Mouse (Mus musculus): ENCODE results near the gene Tspo.

The Tspo gene

DNA sequence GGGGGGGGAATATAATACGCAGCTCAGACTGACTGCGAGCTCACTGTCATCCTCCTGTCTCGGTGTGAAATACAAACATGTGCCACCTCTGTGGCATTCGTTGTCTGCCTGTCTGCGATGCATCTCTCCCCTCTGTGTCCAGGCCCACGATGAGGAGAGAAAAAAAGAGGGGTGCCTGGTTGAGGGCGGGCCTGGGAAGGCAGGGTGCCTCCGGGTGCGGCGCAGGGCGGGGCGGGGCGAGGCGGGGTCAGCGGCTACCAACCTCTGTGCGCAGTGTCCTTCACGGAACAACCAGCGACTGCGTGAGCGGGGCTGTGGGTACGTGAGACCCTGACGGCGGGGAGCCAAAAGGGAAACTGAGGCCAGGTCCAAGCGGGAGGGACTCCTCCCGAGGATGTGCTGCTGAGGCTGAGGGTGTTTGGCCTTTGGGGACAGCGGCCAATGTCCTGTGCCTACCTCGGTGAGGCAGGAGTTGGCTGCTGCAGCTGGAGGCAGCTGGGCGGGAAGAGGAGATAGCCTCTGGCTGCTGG, at the start of gene Tspo, which contains the start of gene Mcat:
Tspo (plus strand) TSS at position 266 of the 530 bp plus-strand sequence.
Mcat (minus strand) TSS at position 461 of the 530 bp plus-strand sequence.
- DNase-seq (ENCODE audit: low read depth, low spot score) = no peak

DNA sequence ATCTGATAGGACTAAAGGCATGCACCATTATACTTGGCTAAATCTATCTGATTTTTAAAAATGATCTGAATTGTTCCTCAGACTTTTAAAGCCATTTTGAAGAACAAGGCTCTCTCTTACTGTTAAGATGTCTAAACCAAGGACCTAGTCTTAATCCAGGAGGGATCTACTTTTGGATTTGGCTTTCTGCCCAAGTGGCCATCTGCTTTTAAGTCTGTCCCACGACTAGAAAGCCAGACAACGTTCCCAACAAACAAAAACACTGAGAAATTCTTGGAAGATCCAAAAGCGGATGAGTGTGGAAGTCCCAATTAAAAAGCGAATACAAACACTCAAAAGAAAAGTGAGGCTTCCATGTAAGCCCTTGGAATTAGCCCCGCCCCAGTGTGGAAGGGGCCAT, 48.4 kb upstream of the Tspo start:
- DNase-seq (ENCODE audit: low read depth, low spot score) = no peak

DNA sequence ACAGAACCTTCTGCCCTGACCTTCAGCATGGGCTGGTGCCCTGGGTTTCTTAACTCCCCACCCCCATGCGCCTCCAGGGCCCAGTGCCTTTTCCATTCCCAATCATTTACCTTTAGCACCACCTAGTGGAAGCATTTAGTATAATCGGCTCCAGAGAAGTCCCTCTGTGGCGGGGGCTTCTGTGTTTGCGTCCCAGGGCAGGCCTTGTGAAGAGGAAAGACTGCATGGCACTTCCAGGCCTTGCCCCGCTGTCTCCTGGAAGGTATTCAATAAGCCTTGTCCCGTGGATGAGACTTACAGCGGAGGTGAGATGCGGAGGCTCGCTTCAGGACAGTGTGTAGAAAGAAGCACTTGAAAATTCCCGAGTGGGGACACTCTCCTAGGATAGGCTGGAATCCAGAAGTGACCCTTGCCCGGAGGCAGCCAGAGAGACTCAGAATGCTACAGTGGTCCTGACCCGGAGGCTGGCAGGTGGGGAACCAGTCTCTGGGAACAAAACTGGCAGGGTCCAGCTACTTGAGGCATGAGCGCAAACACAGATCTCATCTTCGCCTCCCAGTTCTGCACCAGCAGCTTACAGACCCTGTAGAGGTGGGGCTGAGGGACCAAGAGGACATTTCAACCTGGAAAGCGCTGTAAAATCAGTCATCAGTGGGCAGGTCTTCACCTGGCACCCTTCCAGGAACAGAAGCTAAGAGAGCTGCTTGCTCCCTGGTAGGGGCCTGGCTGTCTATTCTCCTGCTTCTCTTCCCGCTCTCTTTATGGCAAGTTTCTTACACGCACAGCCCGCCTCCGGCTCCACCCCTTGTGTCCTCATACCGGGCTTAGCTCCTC, 45.0 kb upstream of the Tspo start:
- peak; percentile 78 for DNase-seq (ENCODE audit: low read depth, low spot score)

DNA sequence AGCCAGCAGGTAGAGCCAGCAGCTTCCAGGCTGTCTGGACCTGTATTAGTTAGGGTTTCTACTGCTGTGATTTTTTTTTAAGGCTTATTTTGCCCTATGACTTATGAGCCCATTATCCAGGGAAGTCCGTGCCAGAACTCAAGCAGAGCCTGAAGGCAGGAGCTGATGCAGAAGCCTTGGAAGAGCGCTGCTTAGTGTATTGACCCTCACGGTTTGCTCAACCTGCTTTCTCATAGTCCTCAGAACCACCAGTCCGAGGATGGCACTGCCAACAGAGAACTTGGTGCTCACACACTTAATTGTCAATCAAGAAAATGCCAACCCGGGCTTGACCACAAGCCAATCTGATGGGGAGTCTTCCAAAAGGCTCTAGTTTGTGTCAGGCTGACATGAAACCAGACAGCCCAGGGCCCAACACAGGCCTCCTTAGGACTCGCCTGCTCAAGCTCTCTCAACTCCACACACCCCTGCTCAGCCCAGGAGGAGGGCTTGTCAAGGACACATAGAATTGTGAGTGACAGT, 42.5 kb upstream of the Tspo start:
- no peak for DNase-seq (ENCODE audit: low read depth, low spot score)

DNA sequence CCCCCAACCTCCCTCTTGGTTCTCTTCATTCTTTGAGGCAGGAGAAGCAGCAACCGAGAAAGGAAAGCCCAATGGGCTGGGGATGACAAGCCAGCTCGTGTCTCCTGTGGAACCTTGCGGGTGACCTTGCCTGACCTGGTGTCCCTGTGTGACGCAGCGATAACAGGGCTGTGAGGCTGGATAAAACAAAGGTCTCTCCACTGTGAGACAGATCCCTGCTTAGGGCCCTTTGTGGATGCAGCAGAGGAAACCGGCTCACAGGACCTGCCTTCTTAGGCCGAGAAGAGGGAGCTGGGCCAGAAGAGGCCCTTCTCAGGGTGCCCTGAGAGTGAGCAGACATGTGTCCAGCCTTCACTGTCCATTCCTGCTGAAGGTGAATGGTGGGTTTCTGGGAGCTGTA, 40.2 kb upstream of the Tspo start:
- no peak for DNase-seq (ENCODE audit: low read depth, low spot score)

DNA sequence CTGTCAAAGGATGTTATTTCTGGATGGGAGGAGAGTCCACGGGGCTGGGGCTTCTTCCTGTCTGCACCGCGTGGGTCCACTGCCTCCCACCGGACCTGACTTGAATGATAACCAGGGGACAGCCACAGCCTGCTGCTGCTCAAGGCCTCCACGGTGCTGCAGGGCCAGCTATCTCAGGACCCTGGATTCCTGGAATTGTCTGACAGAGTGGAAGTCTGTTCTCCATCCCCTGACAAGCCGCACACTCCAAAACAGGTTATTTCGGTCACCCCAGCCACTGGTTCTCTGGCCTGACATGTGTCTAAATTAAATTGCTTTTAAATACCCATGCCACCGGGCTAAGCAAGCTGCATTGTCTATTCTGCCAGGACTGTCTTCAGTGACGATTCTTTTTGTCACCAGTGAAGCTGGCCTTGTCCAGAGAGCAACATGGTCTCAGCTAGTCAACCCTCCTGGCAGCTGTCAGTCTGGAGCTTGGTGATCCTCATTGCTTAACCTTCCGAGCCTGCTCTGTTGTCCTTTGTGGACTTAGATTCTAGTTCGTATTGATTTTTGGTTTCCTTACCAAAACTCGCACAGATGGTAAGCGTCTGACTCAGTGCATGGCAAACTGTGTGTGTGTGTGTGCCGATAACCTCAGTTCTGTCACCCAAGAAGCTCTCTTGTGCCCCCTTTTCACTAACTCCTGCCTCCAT, 39.6 kb upstream of the Tspo start:
- no peak for DNase-seq (ENCODE audit: low read depth, low spot score)

DNA sequence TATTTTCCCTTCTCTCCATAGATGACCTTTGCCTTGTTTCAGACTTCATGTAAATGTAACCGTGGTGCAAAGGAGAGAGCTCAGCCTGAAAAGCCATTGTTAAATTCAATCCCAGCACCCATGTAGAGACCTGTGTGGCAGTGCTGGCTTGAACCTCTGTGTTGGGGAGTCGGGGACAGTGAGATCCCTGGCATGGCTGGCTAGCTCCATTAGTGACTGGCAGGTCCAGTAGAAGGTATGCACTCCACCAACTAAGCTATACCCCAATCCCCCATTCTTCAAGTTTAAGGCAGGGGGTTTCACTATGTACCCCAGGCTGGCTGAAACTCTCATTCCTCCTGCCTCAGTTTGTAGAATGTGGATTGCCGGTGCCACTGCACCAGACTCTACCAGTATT, 39.1 kb upstream of the Tspo start:
- no peak for DNase-seq (ENCODE audit: low read depth, low spot score)

DNA sequence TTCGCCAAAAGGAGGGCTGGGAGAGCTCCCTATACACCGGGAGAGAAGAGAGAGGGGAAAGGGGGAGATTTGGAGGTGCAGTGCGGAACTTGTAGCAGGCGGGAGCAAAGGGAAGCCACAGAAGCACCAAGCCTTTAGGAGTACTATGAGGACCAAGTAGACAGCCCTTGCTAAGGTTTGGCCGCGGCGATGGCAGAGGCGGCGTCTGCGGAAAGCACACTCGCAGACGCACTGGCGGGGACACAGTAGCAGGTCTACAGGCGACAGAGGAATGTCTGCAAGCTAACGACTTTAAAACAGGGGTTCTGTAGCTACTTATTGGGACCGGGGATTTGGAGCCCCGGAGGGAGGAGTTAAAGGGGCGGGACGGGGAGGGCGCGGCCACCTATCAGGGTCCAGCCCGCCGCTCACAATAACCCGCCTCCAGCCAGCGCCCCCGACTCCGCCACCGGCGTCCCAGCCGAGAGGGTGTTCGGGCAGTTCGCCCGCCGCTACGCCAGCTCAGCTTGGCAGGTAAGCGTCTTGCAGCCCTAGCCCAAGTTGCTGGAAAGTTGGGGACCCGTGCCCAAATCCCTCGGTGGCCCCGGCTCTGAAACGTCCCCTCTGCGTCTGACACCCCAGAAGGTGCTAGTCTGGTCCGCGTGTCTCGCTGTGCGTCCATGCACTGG, 36.8 kb upstream of the Tspo start, which contains the start of gene Bik:
Bik (plus strand) TSS at position 439 of the 668 bp plus-strand sequence.
- no peak for DNase-seq (ENCODE audit: low read depth, low spot score)

DNA sequence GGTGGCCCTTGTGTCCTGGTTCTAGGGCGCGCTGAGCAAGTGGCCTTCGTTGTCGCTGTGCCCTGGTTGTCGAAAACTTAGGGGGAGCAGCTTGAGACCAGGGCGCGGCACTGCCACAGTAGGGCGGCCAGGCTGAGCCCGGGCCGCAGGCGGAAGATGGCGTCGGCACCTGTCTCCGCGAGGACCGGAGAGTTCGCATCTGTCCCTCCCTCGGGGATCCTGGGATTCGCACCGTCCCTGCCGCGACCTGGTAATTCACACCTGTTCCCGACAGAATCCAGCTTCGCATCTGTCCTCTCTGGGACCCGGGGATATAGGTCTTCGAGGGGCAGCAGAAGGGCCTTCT, 36.3 kb upstream of the Tspo start:
- DNase-seq (ENCODE audit: low read depth, low spot score) = no peak

DNA sequence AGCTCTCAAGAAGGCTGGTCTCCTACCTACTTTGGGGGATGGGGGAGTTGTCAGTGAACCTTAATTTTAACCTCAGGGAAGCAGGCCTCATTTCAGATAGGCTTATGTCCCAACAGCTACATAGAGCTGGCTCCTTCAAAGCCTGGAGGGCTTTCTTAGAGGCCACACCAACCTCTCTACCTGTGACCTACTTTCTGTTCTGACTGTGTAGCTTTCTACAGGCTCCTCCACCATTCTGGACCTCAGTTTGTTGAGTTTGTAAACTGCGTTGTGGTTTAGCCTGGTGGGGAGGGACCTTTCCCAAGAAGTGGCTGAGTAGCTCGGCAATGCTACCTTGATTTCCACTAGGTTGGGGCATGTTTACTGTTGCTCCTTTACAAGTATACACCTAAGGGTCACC, 35.6 kb upstream of the Tspo start:
- no peak for DNase-seq (ENCODE audit: low read depth, low spot score)

DNA sequence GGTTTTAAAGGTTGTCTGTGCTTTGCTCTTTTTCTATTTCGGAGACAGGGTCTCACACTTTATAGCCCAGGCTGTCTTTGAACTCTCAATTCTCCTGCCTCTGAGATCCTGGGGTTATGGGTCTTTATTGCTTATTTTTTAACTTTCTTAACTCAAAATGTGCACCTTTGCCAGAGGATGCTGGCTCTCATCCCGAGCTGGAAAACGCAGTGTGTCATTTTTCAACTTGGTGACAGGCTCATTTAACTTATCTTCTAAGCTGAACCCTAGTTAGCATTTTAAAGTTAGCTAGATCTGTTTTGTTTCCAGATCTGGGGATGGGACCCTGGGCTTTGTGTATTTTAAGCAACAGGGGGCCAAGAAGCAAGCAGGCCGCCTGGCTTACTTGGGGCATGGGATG, 34.5 kb upstream of the Tspo start:
- no peak for DNase-seq (ENCODE audit: low read depth, low spot score)

DNA sequence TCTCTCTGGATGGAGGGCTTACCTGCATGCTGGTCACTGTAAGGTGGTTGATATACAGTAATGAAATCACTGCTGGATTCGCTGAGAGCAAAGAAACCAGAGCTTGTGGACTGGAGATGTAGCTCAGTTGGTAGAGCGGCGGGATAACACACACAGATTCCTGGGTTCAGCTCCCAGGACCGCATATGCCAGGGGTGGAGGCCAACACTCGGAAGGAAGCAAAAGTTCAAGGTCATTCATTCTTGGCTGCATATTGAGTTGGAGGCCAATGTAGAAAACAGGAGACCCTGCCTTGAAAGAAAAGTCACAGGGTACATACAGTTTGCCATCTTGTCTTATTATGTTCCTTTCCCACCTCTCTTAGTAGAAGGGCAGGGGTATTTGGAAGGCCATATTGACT, 33.6 kb upstream of the Tspo start:
- peak; percentile 35 for DNase-seq (ENCODE audit: low read depth, low spot score)

DNA sequence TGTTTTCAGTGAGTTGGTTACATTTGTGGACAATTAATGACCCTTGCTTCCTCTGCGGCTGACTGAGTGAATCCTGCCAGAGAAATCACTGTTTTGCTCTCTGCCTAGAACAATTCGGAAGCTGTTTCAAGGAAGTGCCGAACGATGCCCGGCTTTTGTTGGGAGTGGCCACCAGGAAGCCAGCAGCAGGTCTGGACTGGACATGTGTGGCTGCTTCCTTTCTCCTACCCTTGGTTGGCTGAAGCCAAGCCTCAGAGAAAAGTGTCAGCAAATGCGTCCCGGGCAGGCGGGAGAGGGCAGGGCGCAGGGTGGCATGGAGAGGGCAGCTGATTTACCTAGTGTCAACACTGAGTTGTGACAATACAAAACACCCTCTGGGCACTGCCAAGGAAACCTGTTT, 33.2 kb upstream of the Tspo start:
- DNase-seq (ENCODE audit: low read depth, low spot score) = no peak

DNA sequence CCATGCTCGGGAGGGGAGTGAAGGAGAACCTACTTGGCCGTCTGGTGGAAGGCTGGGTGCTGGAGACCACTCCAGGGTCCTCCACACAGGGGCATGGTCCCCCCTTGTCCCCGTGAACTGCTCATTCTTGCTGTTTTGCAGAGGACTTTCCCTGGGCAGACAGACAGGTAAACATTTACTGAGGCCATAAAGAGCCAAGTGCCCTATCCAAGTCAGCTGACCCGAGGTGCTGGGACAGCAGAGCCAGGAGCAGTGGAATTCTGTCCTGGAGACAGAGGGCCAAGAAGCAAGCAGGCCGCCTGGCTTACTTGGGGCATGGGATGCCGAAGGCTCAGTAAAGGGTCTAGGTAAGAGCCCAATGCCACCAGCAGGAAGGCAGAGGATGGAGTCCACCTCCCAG, 32.7 kb upstream of the Tspo start:
- no peak for DNase-seq (ENCODE audit: low read depth, low spot score)

DNA sequence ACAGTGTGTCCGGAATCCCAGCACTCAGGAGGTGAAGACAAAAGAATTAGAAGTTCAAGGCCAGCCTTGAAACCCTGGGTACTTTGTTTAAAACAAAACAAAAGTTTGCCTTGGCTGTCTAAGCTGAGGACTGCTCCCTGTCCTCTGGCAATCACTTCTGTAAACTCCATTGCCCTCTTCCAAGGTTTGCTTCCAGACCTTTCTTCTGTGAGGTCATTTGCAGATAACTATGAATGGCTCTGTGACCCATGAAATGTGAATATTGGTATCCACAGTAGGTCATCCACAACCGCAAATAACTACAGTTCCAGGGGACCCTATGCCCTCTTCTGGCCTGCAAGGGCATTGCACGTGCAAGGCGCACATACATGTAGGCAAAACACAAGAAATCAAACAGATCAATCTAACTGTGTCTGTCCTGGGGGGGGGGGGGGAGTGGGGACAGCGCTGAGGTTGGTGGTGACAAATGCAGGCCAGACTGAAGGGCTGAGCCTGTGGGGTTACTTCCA, 31.4 kb upstream of the Tspo start:
- peak; percentile 61 for DNase-seq (ENCODE audit: low read depth, low spot score)

DNA sequence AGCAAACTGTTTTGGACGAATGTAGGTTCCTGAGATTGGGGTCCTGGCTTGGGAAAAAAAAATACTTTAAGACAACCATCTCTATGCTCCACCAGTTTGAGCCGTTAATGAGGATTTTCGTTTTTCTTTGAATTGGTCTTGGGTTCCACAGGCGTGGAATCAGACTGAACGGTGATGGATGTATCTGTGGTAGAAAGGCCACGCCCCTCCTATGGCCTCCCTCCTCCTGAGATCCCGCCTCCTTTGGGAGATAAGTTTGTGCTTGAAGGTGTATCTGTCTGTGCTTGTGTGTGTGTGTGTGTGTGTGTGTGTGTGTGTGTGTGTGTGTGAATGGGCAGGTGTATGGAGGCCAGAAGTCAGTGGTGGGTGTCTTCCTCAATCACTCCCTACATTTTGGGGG, 30.8 kb upstream of the Tspo start:
- peak; percentile 55 for DNase-seq (ENCODE audit: low read depth, low spot score)

DNA sequence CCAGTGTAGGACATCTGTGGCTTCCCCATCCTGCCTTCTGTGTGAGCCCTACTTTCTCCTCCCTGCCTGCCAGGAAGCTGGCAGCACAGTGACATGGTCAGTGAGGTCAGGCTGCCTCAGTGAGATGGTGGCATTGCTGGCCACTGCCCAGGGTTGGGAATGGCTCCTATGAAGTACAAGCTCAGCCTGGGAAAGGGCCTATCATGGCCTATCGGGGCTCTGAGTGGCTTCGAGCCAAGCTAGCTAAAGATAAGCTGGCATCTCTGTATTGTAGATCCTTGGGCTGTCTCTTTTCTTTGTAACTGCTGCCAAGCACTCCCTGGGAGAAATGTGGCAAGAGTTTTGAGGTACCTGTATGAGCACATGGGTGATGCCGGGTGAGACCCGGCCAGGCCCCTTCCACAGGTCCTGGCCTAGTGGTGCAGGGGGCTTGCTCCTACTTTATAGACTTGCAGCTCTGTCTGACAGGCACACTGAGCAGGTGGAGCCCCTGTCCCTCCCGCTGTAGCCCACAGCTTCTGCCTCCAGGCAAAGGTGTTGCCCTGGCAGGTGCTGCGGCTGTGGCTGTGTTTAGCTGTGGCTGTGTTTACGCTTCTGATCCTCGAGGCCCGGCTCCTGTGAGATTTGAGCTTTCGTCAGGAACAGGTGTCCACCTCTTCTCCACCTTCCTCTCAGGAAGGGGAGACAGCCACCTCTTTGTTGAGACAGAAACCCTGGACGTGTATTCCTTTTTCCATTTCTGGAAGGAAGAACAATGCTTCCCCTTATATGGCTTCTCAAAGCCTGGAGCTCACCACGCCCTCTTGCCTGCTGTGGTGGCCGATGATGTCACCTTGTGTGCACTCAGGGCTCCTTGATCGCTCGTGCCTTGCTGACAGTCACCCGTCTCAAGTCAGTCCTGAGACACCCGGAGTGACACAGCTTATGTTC, 28.2 kb upstream of the Tspo start:
- no peak for DNase-seq (ENCODE audit: low read depth, low spot score)

DNA sequence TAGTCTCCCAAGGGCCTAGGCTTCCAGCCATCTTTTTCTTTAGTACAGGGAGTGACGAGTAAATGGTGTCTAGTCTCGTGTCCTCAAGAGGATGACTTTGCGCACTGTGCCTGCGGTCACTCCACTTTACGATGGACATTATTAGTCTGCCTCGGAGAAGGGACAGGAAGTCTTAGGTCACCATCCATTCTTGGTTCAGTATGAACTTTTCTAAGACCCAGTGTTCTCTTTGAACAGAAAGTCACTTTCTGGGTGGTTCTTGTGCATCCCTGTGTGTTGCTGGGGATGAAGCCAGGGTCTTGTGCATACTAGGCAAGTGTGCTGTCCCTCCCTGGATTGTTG, 27.5 kb upstream of the Tspo start:
- DNase-seq (ENCODE audit: low read depth, low spot score) = no peak

DNA sequence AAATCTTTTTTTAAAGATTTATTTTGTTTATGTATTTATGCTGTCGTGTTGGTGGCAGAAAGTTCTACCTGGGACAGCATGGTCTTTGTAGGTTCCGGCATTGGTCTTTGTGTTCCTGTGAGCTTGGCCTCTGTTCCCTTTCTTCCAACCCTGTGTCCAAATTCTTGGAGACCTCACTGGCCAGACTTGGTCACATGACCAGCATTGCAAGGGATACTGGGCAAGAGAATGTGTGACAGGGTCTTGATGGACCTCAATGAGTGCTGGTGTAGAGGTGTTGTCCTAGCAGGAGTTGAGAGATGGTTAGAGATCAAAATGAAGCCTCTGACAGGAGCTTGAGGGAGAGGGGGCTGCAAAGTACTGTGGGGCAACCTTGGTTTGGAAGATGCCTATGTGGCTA, 24.5 kb upstream of the Tspo start:
- DNase-seq (ENCODE audit: low read depth, low spot score) = no peak

DNA sequence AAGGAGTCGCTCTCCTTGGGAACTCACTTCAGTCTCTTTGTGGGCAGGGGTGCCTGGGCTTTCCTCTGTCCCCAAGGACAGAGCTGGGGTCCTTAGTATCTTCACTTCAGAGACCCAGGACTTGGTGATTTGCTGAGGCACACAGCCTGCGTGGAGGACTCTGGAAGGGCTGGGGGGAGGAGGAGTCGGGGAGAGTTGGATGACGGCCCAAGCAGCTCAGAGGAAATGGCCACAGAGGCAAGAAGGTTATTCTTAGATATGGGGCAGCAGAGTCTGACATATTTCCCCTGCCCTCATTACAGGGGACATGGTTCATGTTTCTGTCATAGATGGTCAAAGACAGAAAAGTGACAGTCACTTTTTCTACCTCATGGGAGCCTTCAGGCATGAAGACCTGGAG, 23.5 kb upstream of the Tspo start:
- no peak for DNase-seq (ENCODE audit: low read depth, low spot score)

All from ES-CJ7 (cell line).